Mouse (Mus musculus) C2C12 (cell line): ENCODE data around the gene Rcbtb2. TPM values are rescaled to one million over a fixed set of nuclear protein-coding genes. Genes with fewer than 3 reads are reported as not detected.

ENCODE experiments used
- H3K27me3 ChIP-seq: one replicate; pipeline ENCODE4 v1.6.1; 2011; ENCODE audit not compliant: control insufficient read depth, insufficient read depth, insufficient read length
- H3K36me3 ChIP-seq: one replicate; pipeline ENCODE4 v1.6.1; 2011; ENCODE audit not compliant: control insufficient read depth, insufficient read depth
- H3K4me3 ChIP-seq: one replicate; pipeline ENCODE4 v1.5.1; 2011; ENCODE audit warnings: mild to moderate bottlenecking, control low read depth; ENCODE audit not compliant: poor library complexity, insufficient read depth, severe bottlenecking
- H3K79me2 ChIP-seq: one replicate; pipeline ENCODE4 v1.6.1; 2011; ENCODE audit not compliant: control insufficient read depth, insufficient read depth
- H3K79me3 ChIP-seq: one replicate; pipeline ENCODE4 v1.6.1; 2011; ENCODE audit warnings: low read depth, control low read depth
- H3ac ChIP-seq: one replicate; pipeline ENCODE3; 2011; ENCODE audit warnings: low read depth; ENCODE audit not compliant: control insufficient read depth, insufficient read length
- CEBPB ChIP-seq: IDR thresholded peaks from one replicate; pipeline ENCODE4 v1.6.1; 2011; ENCODE audit warnings: low read depth, mild to moderate bottlenecking, control low read depth, moderate library complexity
- CTCF ChIP-seq: IDR thresholded peaks from one replicate; pipeline ENCODE4 v1.5.1; 2011; ENCODE audit not compliant: control insufficient read depth, insufficient read depth, insufficient read length
- FOSL1 ChIP-seq: IDR thresholded peaks from one replicate; pipeline ENCODE4 v1.8.0; 2011; ENCODE audit warnings: mild to moderate bottlenecking, low read length; ENCODE audit not compliant: poor library complexity, insufficient read depth, severe bottlenecking
- MAX ChIP-seq: IDR thresholded peaks from one replicate; pipeline ENCODE4 v1.6.1; 2011; ENCODE audit warnings: mild to moderate bottlenecking, control low read depth
- MYOD1 ChIP-seq: IDR thresholded peaks from one replicate; pipeline ENCODE4 v1.6.1; 2011; ENCODE audit warnings: low read depth; ENCODE audit not compliant: control insufficient read depth, insufficient read length
- MYOG ChIP-seq: IDR thresholded peaks from one replicate; pipeline ENCODE4 v1.6.1; 2011; ENCODE audit not compliant: control insufficient read depth, insufficient read length; ENCODE audit errors: extremely low read depth
- USF1 ChIP-seq: IDR thresholded peaks from one replicate; pipeline ENCODE4 v1.6.1; 2011; ENCODE audit warnings: low read depth, mild to moderate bottlenecking, control low read depth, moderate library complexity
- long read RNA-seq, 2 experiments: library from polyadenylated mRNA; unstranded; transcript quantifications; one replicate each; pipeline ENCODE4 v2.0.0; 2019 to 2020
- polyA plus RNA-seq: library from polyadenylated mRNA; unstranded; fragments of >200 nt; fragmentation: generic; extraction: Trizol; gene quantifications from one replicate; pipeline ENCODE4 v1.2.1, GENCODE M21; 2012; ENCODE audit warnings: missing spikeins

The Rcbtb2 gene
- 16.1 TPM for polyA plus RNA-seq
- long read RNA-seq, experiment 1, transcript Rcbtb2-209 (15 exons, 3,531 nt): major isoform, 5 of 15 reads
- long read RNA-seq, experiment 1, partial matches to known transcripts: 1 of 15 reads
- long read RNA-seq, experiment 1, other reads (novel, unspliced or antisense): 8 of 15 reads
- long read RNA-seq, experiment 2, transcript Rcbtb2-209 (15 exons, 3,531 nt): major isoform, 24 of 89 reads
- long read RNA-seq, experiment 2, partial matches to known transcripts: 1 of 89 reads
- long read RNA-seq, experiment 2, other reads (novel, unspliced or antisense): 57 of 89 reads

DNA sequence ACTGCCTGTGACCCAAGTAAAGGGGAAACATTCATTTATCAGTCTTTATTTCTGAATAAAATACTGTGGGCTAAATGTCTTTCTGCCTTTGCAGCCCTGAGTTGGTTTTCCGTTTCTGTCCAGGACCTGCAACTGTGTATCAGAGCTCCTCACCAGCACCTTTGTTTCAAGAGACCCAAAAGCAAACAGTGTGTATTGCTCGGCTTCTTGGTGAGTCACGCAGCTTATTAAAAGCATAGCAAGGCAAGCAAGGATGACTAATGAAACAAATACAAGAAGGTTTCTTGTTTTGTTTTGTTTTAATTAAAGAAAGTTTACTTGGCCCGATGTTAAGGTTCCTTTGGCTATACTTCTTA lies at the start of gene Rcbtb2:
Gene Rcbtb2, plus strand, starts transcription at position 115 of the 356 bp plus-strand sequence.
- no peaks in the 10 kb centered on the region for H3K79me2 ChIP-seq
- no peaks in the 10 kb centered on the region for H3K27me3 ChIP-seq
- H3ac ChIP-seq: no peak within 1 kb of the TSS
- TF ChIP-seq USF1 (no peak), FOSL1 (peak; percentile 21)
- no peaks in the 10 kb centered on the region for H3K36me3 ChIP-seq
- H3K79me3 ChIP-seq: no peaks in the 10 kb centered on the region
- H3K4me3 ChIP-seq: no peak within 1 kb of the TSS

DNA sequence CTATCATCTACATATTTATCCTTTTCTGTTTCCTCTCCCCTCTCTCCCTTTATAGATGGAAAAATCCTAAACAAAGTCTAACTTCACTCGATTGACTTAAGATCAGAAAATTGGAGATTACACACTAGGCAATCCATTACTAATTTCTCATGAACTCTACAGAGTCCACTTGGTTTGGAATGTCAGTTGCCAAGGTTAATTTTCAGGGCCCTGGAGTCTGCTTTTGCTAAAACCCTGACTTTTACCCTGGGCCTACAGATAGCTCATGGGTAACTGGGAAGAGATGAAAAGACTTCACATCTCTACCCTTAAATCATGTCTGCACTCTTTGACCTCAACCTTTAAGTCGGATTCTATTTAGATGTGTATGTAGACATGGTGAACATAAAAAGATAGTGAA lies 39.3 kb upstream of the Rcbtb2 start:
- Histone ChIP-seq H3K79me2 (no peaks in the 10 kb centered on the region), H3K27me3 (no peaks in the 10 kb centered on the region), H3K79me3 (no peaks in the 10 kb centered on the region), H3K4me3 (no peak overlapping the region), H3ac (no peak overlapping the region), H3K36me3 (no peaks in the 10 kb centered on the region)
- no peak for TF ChIP-seq MYOD1
- TF ChIP-seq MAX: no peak
- TF ChIP-seq USF1: no peak

- H3ac ChIP-seq: no peak overlapping the region
- H3K36me3 ChIP-seq: no peaks in the 10 kb centered on the region
- no peaks in the 10 kb centered on the region for H3K79me2 ChIP-seq
- no peak overlapping the region for H3K4me3 ChIP-seq
- no peaks in the 10 kb centered on the region for H3K27me3 ChIP-seq
- no peak for TF ChIP-seq CTCF
- no peak for TF ChIP-seq MYOG
- peak; percentile 34 for TF ChIP-seq USF1
- no peak for TF ChIP-seq CEBPB
- TF ChIP-seq MYOD1: no peak
- TF ChIP-seq FOSL1: no peak
- TF ChIP-seq MAX: no peak
- H3K79me3 ChIP-seq: no peaks in the 10 kb centered on the region
Measured at GRCm38 (mm10) chr14:73086425-73086824, 36.4 kb upstream of the Rcbtb2 start.

DNA sequence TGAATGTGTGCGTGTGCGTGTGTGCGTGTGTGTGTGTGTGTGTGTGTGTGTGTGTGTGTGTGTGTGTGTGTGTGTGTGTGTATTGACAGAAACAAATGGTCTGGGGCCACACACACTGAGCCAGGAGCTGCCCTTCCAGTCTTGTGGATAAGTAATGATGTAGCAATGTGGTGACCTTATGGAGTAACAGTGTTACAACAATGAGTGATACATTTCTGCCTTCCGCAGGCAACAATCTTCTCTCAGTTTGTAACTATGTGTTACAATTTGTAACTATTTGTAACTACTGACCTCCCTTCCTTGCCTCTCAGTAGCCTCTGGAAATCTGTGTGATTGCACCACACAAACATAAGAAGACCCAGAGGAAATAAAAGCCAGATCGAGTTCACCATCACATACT lies 35.6 kb upstream of the Rcbtb2 start:
- no peak overlapping the region for H3ac ChIP-seq
- no peak overlapping the region for H3K4me3 ChIP-seq
- H3K36me3 ChIP-seq: no peaks in the 10 kb centered on the region
- TF ChIP-seq CEBPB (no peak), CTCF (no peak), MAX (no peak)
- no peaks in the 10 kb centered on the region for H3K27me3 ChIP-seq
- H3K79me3 ChIP-seq: no peaks in the 10 kb centered on the region
- H3K79me2 ChIP-seq: no peaks in the 10 kb centered on the region

- H3K36me3 ChIP-seq: no peaks in the 10 kb centered on the region
- no peak overlapping the region for H3K4me3 ChIP-seq
- H3K79me3 ChIP-seq: no peaks in the 10 kb centered on the region
- H3K27me3 ChIP-seq: no peaks in the 10 kb centered on the region
- H3ac ChIP-seq: no peak overlapping the region
- no peak for TF ChIP-seq CEBPB
- H3K79me2 ChIP-seq: no peaks in the 10 kb centered on the region
Measured at GRCm38 (mm10) chr14:73087746-73088145, 35.1 kb upstream of the Rcbtb2 start.

- TF ChIP-seq MAX (no peak), USF1 (no peak), MYOD1 (no peak), FOSL1 (no peak), CTCF (no peak), CEBPB (no peak)
- H3K4me3 ChIP-seq: no peak overlapping the region
- H3K27me3 ChIP-seq: no peaks in the 10 kb centered on the region
- no peak overlapping the region for H3ac ChIP-seq
- no peaks in the 10 kb centered on the region for H3K79me2 ChIP-seq
- no peaks in the 10 kb centered on the region for H3K36me3 ChIP-seq
- no peaks in the 10 kb centered on the region for H3K79me3 ChIP-seq
Measured at GRCm38 (mm10) chr14:73088224-73088623, 34.6 kb upstream of the Rcbtb2 start.

DNA sequence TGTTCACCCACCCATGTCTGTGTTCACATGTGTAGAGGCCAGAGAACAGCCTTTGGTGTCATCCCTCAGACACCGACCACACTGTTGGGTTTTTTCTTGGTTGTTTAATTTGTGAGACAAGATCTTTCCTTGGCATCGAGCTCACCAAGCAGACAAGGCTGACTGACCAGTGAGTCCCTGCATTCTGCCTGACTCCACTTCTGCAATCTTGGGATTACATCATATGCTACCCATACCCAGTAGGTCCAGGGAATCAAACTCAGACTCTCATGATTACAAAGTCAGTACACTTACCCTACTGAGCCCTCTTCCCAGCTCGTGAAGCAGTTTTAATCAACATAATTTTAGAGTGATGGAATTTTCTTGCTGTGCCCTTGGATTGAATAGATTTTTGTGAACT lies 30.0 kb upstream of the Rcbtb2 start:
- Histone ChIP-seq H3K79me2 (no peaks in the 10 kb centered on the region), H3ac (no peak overlapping the region), H3K36me3 (no peaks in the 10 kb centered on the region), H3K79me3 (no peaks in the 10 kb centered on the region), H3K4me3 (no peak overlapping the region), H3K27me3 (no peaks in the 10 kb centered on the region)
- TF ChIP-seq MAX: no peak
- TF ChIP-seq MYOG: no peak
- no peak for TF ChIP-seq FOSL1
- no peak for TF ChIP-seq USF1
- TF ChIP-seq CEBPB: no peak
- no peak for TF ChIP-seq MYOD1
- TF ChIP-seq CTCF: no peak
